Mouse (Mus musculus) bone marrow macrophage, adult 2 months (primary cell): ENCODE measurements around the gene Rps6ka2. TPM values are rescaled to one million over a fixed set of nuclear protein-coding genes. Genes with fewer than 3 reads are reported as not detected.

Experiments used
- H3K27ac ChIP-seq: 2 replicates; pipeline ENCODE4 v1.5.1; 2012; ENCODE audit warnings: low read depth, low read length; ENCODE audit not compliant: insufficient read depth
- H3K4me1 ChIP-seq: 2 replicates; pipeline ENCODE4 v1.6.1; 2012; ENCODE audit warnings: low read length; ENCODE audit not compliant: control insufficient read depth, insufficient read depth
- H3K4me3 ChIP-seq: 2 replicates; pipeline ENCODE4 v1.5.1; 2012; ENCODE audit warnings: mild to moderate bottlenecking, low read length, moderate library complexity; ENCODE audit not compliant: insufficient read depth
- CTCF ChIP-seq: IDR thresholded peaks from 2 replicates; pipeline ENCODE4 v1.5.1; 2012; ENCODE audit warnings: low read depth, mild to moderate bottlenecking, low read length, moderate library complexity
- POLR2A ChIP-seq: IDR thresholded peaks from 2 replicates; pipeline ENCODE4 v1.6.1; 2012; ENCODE audit warnings: mild to moderate bottlenecking, low read depth, low read length, borderline replicate concordance
- polyA plus RNA-seq: library from polyadenylated mRNA; stranded (reverse); fragments of >200 nt; gene quantifications from 2 replicates; pipeline ENCODE4 v1.2.4, GENCODE M21; 2012; ENCODE audit not compliant: missing spikeins, insufficient read depth, insufficient read length

The Rps6ka2 gene
- polyA plus RNA-seq, 1 experiment, result 4.0 TPM

DNA sequence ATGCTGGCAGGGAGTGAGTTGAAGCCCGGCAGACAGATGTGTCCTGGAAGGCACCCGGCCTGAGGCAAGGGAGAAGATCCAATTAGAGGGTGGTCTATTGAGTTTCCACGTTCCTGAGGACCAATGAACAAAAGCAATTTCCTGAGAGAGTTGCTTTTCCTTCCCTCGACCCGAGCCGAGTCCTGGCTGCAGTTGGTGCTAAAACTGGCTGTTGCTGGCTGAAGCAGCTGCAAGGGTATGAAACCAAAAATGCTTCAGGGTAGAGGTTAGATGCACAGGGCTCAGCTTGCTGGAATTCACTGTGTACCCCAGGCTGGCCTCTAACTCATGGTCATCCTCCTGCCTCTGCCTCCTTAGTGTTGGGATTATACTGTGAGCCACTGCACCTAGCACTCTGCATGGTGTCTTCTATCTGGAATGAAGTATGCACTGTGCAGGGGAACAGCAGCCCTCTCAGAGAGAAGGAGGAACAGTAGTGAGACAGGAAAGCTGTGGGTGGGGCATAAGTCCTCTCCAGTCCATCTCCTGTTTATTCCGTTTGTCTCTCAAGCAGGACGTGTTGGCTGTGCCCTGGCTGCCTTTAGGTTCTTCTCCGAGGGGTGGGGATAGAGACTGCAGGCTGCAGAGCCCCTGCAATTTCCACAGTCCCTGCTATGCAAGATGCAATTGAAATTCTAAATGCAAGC is 24.4 kb upstream of the Rps6ka2 start:
- no peak overlapping the region for H3K4me3 ChIP-seq

DNA sequence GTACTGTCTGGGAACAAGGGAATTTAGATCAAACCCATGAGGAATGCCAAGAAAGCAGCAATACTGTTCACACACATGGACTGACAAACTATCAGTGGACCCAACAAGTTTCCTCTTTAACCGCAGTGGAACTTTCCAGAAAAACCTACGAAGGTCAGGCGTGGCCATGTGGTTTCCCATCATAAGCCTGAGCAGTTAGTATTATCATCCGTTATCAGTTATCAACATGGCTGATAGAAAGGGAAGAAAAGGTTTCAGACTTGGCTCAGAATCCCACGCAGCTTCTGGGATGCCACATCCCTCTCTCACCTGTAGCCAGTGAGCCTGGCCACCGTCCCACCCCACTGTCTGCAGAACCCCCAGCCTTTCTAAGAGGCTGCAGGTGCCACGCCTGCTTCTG is 23.4 kb upstream of the Rps6ka2 start:
- H3K27ac ChIP-seq, result no peak overlapping the region
- H3K4me3 ChIP-seq, result no peak overlapping the region
- no peaks in the 10 kb centered on the region for H3K4me1 ChIP-seq
- TF ChIP-seq CTCF, result no peak

More for the DNA sequence above, 24.4 kb upstream of the Rps6ka2 start:
- H3K27ac ChIP-seq, result no peak overlapping the region
- no peaks in the 10 kb centered on the region for H3K4me1 ChIP-seq
- no peak for TF ChIP-seq POLR2A
- no peak for TF ChIP-seq CTCF

DNA sequence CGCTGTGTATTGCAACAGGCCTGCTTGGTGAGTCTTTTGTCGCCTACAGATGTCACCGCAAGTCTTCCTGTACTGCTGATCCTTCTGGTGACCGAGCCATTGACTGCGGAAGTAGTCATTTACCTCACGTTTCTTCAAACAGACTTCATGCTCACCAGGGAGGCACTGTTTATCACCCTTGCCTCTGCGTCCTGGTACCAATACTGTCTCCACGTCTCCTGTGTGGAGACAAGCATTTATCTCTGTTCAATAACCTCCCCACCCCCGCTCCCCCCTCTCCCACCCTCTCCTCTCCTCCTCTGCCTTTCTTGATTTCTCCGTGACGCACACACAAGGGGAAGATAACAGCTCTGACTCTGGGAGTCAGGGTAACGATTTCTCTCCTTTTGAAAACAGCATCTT is 22.0 kb upstream of the Rps6ka2 start:
- Histone ChIP-seq H3K27ac (no peak overlapping the region), H3K4me1 (no peaks in the 10 kb centered on the region), H3K4me3 (no peak overlapping the region)
- TF ChIP-seq POLR2A (no peak), CTCF (no peak)

DNA sequence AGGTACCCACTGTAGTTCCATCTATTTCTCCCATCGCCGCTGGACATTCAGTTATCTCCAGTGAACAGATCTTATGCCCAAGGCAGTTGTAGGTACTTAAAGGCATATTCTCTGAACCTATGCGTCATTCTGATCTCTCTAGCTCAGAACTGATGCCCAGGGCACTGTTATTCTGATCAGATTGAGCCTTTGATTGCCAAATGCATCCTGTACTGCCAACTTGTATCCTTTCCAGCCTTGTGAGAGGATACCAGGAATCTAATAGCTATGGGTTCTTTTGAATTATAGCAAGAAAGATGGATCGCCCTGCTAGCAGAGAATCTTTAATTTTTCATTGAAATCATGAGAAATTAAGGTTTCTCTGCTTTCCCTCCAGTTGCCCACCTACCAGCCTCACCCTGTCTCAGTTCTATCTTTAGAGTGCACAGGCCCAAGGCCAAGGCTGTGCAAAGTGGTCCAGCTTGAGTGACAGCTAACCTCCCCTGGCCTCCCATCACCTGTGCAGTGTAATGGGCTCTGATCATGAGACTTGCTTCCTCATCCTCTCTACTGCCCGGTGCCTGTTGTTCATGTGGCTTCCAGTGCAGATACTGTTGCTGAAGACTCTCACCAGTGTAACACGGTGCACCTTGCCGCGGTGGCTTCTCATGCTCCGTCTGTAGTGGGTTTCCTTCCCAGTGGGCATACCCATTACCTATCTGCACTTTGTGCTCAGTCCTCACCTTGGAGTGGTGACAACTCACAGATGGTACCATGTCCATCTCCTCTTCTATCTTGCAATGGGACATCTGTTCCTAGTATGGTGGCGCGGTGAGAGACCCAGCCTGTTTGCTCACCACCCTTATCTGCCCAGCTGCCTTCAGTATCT is 20.4 kb upstream of the Rps6ka2 start:
- H3K4me1 ChIP-seq, result no peaks in the 10 kb centered on the region
- H3K4me3 ChIP-seq, result no peak overlapping the region
- no peak overlapping the region for H3K27ac ChIP-seq
- no peak for TF ChIP-seq CTCF
- no peak for TF ChIP-seq POLR2A

DNA sequence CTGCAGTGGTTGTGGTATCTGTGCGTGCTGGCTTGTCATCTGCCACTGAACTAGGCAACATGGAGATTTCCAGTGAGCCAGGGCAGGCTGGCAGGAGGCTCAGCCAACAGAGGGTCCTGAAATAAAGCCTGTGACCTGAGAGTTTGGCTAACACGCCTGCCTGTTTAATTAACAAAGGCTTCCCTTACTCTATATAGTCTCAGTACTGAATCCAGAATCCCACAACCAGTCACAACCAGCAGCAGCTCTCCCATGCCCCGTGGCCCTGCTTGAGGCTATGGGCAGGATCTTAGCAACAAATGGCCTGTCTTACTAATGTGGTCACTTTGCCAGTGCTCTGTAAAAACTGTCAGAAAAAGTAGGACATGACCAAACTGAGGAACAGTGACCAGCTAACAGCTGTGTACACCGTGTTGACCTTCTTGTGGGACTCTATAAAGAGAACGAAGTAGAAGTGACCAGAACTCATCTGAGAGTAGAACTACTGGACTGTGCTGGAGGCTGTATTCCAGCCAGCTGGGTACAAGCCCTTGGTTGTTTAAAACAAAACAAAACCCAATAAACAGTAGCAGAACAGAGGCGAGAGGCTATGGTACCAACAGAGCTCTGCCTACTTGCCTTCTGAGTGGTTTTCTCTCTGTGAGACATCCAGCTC is 18.3 kb upstream of the Rps6ka2 start:
- Histone ChIP-seq H3K4me1 (no peaks in the 10 kb centered on the region), H3K4me3 (no peak overlapping the region), H3K27ac (no peak overlapping the region)
- TF ChIP-seq CTCF (no peak), POLR2A (no peak)

DNA sequence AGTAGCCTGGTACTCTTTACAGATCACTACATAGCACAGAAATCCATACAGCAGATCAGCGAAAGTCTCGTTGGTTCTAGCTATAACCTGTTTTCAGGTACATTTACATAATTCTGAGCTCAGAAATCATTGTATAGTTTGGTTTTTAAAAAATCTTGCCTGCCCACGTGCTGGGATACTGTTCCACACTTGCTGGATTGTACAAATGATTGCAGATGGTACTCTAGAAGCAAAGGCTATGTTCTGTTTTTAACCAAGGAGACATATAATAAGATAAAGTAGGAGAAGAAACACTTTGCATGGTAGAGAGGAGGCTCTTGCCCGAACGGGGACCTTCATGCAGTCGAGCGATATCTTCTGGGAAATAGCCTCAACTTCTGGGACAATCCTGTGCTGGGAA is 17.3 kb upstream of the Rps6ka2 start:
- Histone ChIP-seq H3K27ac (no peak overlapping the region), H3K4me3 (no peak overlapping the region), H3K4me1 (no peaks in the 10 kb centered on the region)
- TF ChIP-seq POLR2A (no peak), CTCF (no peak)

DNA sequence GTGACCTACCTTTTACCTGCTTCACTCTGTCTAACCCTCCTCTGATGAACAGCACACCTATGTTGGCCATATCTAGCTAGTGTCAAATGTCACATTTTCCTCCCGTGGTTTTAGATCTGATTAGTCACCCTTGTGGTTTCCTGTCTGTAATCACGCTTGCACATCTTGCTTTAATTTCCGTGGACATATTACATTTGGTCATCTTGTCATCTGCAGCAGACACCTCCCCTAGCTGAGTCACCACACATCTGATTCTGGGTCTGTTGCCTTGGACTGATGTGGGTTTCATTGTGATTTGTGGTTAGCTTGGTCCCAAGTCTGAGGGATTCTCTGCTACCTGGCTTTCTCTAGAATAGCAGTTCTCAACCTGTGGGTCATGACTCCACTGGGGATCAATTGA is 6.0 kb upstream of the Rps6ka2 start:
- Histone ChIP-seq H3K27ac (no peak overlapping the region), H3K4me1 (peaks cover 39% of the 10 kb centered on the region), H3K4me3 (no peak overlapping the region)

DNA sequence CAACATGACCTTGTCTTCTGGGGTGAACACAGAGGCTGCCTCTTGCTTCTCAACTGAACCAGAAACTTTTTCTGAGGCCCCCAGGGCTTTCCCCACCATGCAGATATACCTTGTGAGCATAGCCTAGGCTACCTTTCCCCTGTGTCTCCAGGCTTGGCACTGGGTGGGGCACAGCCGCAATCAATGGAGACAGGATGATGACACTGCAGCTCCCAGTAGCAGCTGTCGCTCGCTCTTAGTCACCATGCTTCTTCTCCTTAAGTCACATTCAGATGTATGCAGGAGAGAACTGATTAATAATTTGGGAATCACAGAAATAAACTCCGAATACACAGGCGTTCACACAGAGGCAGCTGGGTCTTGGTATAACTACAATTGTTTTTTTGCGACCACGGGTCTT is 4.4 kb upstream of the Rps6ka2 start:
- TF ChIP-seq CTCF, result no peak
- TF ChIP-seq POLR2A, result no peak
- Histone ChIP-seq H3K27ac (no peak overlapping the region), H3K4me1 (peaks cover 41% of the 10 kb centered on the region), H3K4me3 (no peak overlapping the region)

More for the DNA sequence above, 6.0 kb upstream of the Rps6ka2 start:
- TF ChIP-seq CTCF, result no peak
- no peak for TF ChIP-seq POLR2A

DNA sequence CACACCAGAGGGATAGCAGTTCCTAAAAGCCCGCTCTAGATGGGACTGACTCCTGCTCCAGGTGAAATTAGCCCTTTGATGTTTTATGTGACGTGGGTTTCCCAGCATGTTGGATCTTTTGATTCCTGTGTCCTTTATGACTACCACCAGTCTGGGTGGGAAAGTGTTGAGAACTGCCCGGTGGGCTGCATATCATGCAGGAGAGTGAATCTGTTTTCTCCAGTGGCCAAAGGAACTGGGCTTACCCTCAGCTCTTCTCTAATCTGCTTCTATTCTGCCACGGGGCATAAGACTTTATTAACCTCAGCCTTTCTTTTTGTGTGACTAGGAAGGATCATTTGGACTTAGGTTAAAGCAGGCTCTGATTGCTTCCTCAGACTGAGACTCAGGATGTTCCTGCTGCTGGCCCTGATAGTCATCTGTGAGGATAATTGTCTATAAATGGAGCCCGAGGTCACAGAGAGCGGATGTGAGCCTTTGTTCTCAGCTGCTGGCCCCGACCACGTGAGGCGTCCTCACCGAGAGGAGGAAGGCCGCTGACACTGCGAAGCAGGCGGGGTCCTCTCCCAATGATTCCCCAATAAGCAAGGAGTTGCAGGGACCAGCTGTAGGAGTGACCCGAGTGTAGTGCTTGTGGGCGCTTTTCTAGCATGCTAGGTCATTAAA is 821 bp upstream of the Rps6ka2 start:
- H3K4me3 ChIP-seq, result peak overlapping the region; percentile 55
- peak overlapping the region; percentile 90 for H3K27ac ChIP-seq
- H3K4me1 ChIP-seq, result peaks cover 32% of the 10 kb centered on the region
- no peak for TF ChIP-seq CTCF
- TF ChIP-seq POLR2A, result no peak
